Mouse (Mus musculus): ENCODE measurements around the gene Smpdl3b.
"Not testable (repeated sequence)": the region's sequence is repeated elsewhere in the genome, so short reads cannot be mapped to it uniquely, and the experiment has no call there.

GRCm38 (mm10) chr4:132737154-132737553 lies 19.9 kb downstream of the Smpdl3b start:
- TF ChIP-seq CTCF (IDR thresholded peaks at IDR 0.05; ENCODE audit: low read depth, low read length); POLR2A (IDR thresholded peaks at IDR 0.05; ENCODE audit: extremely low read depth, insufficient read depth, low read length): not testable (repeated sequence)
